Mouse (Mus musculus): ENCODE measurements around the gene Car11. TPM values are rescaled to one million over a fixed set of nuclear protein-coding genes. Genes with fewer than 3 reads are reported as not detected.

Gene Car11
- polyA plus RNA-seq, 1 experiment: 3.6 TPM

DNA sequence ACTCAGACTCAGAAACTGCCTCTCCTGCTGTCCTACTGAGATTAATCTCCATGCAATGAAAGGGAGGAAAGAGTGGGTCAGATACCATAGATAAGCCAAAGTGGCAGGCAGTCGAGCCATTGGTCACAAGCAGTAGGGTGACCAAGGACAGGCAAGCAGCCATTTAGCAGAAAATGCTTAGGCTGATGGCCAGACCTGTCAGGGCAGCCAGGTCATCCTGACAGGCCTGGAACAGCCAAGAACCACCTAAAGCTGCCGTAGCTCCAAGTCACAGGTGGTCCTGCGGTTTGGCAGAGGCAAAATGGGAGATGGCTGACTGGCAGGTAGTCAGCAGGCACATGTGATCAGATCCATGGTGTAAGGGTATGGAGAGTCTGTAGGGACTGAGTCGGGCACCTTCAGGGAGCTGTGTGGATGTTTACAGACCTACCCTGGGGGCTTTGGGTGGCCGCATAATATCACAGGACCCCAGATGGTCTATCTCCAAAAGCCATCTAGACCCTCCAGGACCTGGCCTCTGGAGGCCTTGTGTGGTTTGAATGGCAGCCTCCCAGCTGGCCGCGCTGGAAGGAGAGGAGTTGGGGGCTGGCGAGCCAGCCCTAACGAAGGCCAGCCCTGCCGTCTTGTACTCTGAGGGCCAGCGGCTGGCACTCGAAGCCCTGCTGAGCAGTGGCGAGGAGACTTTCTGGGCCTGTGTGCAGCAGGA is 22.2 kb downstream of the Car11 start:
- Histone ChIP-seq H3K79me2 (ENCODE audit: control insufficient read depth, insufficient read depth) (peaks cover 22% of the 10 kb centered on the region), H3K36me3 (ENCODE audit: control insufficient read depth, insufficient read depth) (no peaks in the 10 kb centered on the region), H3K27me3 (ENCODE audit: control insufficient read depth, insufficient read depth, insufficient read length) (no peaks in the 10 kb centered on the region), H3ac (ENCODE audit: control insufficient read depth, insufficient read length) (no peak overlapping the region), H3K4me2 (ENCODE audit: low read depth) (no peak overlapping the region), H3K4me3 (no peak overlapping the region)
- TF ChIP-seq E2F4 (IDR thresholded peaks at IDR 0.05; ENCODE audit: insufficient read depth) (no peak), MYOG (IDR thresholded peaks at IDR 0.05; ENCODE audit: control insufficient read depth in 1 of 3, insufficient read depth in 1 of 3, insufficient read length in 2 of 3, low read depth in 2 of 3) (no peak), POLR2A (IDR thresholded peaks at IDR 0.05; ENCODE audit: insufficient read length, low read depth) (peak; percentile 33), POLR2AphosphoS2 (IDR thresholded peaks at IDR 0.05; ENCODE audit: insufficient read length, low read depth) (peak; percentile 74), CEBPB (IDR thresholded peaks at IDR 0.05; ENCODE audit: insufficient read depth, poor library complexity, severe bottlenecking) (no peak), TCF3 (IDR thresholded peaks at IDR 0.05; ENCODE audit: insufficient read length, low read depth) (no peak), MYOD1 (IDR thresholded peaks at IDR 0.05; ENCODE audit: control insufficient read depth in 1 of 3, insufficient read length in 2 of 3, low read depth in 2 of 3) (no peak)

DNA sequence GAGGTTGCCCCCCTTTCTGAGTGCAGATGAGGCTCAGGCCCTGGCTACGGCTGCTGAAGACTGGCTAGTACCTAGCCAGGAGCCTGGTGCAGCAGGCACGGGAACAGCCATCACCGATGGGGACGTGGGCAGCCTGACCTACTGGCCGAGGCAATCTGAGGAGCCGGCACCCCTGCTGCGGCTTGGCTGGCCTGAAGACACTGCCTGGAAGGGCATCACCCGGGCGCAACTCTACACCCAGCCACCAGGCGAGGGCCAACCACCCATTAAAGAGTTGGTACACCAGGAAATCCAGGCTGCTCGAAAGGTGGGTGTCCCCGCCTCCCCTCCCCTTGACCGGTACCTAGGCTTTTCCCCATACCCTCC is 22.7 kb downstream of the Car11 start:
- H3K4me2 ChIP-seq (ENCODE audit: low read depth): no peak overlapping the region
- H3ac ChIP-seq (ENCODE audit: control insufficient read depth, insufficient read length): no peak overlapping the region
- H3K4me3 ChIP-seq: no peak overlapping the region
- peaks cover 17% of the 10 kb centered on the region for H3K79me2 ChIP-seq (ENCODE audit: control insufficient read depth, insufficient read depth)
- H3K36me3 ChIP-seq (ENCODE audit: control insufficient read depth, insufficient read depth): no peaks in the 10 kb centered on the region
- H3K27me3 ChIP-seq (ENCODE audit: control insufficient read depth, insufficient read depth, insufficient read length): no peaks in the 10 kb centered on the region
- TF ChIP-seq POLR2AphosphoS2 (IDR thresholded peaks at IDR 0.05; ENCODE audit: insufficient read length, low read depth) (peak; percentile 23), TCF12 (IDR thresholded peaks at IDR 0.05; ENCODE audit: insufficient read depth, poor library complexity, severe bottlenecking) (no peak), USF1 (IDR thresholded peaks at IDR 0.05; ENCODE audit: low read depth) (no peak), CEBPB (IDR thresholded peaks at IDR 0.05; ENCODE audit: insufficient read depth, poor library complexity, severe bottlenecking) (no peak)

DNA sequence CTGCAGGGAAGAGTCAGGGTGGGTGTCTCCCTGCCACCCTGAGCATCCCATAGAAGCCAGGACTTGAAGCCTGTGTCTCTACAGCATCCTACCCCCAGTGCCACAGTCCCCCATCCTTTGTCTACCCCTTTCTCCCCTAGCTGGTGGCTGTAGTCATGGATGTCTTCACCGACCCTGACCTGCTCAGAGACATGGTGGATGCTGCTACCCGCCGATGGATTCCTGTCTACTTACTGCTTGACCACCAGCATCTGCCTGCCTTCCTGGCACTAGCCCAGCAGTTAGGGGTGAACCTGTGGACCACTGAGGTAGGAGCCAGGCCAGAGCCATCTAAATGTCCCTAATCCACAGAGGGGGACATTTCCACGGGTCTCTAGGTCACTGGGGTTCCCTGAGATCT is 23.7 kb downstream of the Car11 start:
- peaks cover 12% of the 10 kb centered on the region for H3K79me2 ChIP-seq (ENCODE audit: control insufficient read depth, insufficient read depth)
- no peak overlapping the region for H3ac ChIP-seq (ENCODE audit: control insufficient read depth, insufficient read length)
- H3K36me3 ChIP-seq (ENCODE audit: control insufficient read depth, insufficient read depth): no peaks in the 10 kb centered on the region
- no peaks in the 10 kb centered on the region for H3K27me3 ChIP-seq (ENCODE audit: control insufficient read depth, insufficient read depth, insufficient read length)
- no peak overlapping the region for H3K4me2 ChIP-seq (ENCODE audit: low read depth)
- TF ChIP-seq MAX (IDR thresholded peaks at IDR 0.05; ENCODE audit: low read depth) (no peak), MYOG (IDR thresholded peaks at IDR 0.05; ENCODE audit: control insufficient read depth in 1 of 3, insufficient read depth in 1 of 3, insufficient read length in 2 of 3, low read depth in 2 of 3) (no peak), POLR2A (IDR thresholded peaks at IDR 0.05; ENCODE audit: insufficient read length, low read depth) (no peak), E2F4 (IDR thresholded peaks at IDR 0.05; ENCODE audit: insufficient read depth) (no peak), TCF3 (IDR thresholded peaks at IDR 0.05; ENCODE audit: insufficient read length, low read depth) (no peak), POLR2AphosphoS2 (IDR thresholded peaks at IDR 0.05; ENCODE audit: insufficient read length, low read depth) (no peak)
- no peak overlapping the region for H3K4me3 ChIP-seq

DNA sequence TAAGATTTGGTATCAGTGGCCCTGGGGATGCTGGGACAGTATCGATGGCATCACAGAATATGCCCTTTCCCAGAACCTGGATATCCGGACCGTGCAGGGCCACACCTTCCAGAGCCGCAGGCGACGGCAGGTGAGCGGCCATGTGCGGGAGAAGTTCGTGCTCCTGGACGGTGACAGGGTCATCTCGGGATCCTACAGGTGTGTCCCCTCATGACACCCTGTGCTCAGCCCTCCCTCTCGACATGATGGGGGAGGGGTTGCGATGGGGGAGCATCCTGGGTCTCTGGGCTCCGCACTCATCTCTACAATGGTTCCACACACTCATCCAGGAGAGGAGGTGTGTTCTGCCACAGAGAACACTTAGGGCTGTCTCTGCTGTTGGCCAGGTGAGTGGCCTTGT is 24.1 kb downstream of the Car11 start:
- Histone ChIP-seq H3ac (ENCODE audit: control insufficient read depth, insufficient read length) (no peak overlapping the region), H3K79me2 (ENCODE audit: control insufficient read depth, insufficient read depth) (peaks cover 7% of the 10 kb centered on the region), H3K36me3 (ENCODE audit: control insufficient read depth, insufficient read depth) (no peaks in the 10 kb centered on the region), H3K27me3 (ENCODE audit: control insufficient read depth, insufficient read depth, insufficient read length) (no peaks in the 10 kb centered on the region), H3K4me2 (ENCODE audit: low read depth) (no peak overlapping the region), H3K4me3 (no peak overlapping the region)
- TF ChIP-seq MAX (IDR thresholded peaks at IDR 0.05; ENCODE audit: low read depth): no peak
- no peak for TF ChIP-seq CEBPB (IDR thresholded peaks at IDR 0.05; ENCODE audit: insufficient read depth, poor library complexity, severe bottlenecking)
- no peak for TF ChIP-seq SRF (IDR thresholded peaks at IDR 0.05; ENCODE audit: control insufficient read depth, insufficient read length, low read depth)
- TF ChIP-seq USF1 (IDR thresholded peaks at IDR 0.05; ENCODE audit: low read depth): no peak
- no peak for TF ChIP-seq TCF12 (IDR thresholded peaks at IDR 0.05; ENCODE audit: insufficient read depth, poor library complexity, severe bottlenecking)
- no peak for TF ChIP-seq MYOG (IDR thresholded peaks at IDR 0.05; ENCODE audit: control insufficient read depth in 1 of 3, insufficient read depth in 1 of 3, insufficient read length in 2 of 3, low read depth in 2 of 3)
- TF ChIP-seq REST (IDR thresholded peaks at IDR 0.05; ENCODE audit: insufficient read depth, insufficient read length): no peak

DNA sequence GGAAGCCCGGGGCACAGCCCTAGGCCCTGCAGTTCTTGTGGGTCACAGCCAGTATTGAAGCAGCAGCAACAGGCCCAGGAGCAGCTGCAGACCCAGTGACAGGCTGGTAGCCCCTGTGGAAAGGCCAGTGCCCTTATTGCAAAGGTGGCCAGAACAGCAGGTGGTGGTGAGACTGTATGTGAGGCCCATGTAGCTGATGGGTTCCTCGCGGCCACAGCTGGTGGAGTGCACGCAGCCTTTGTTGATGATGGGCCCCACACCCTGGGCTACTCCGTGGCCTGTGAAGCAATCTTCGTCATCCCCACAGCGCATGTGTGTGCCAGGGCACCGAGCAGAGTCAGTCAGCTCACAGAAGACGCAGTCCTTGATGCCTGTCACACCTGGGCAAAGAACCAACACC is 25.5 kb downstream of the Car11 start:
- Histone ChIP-seq H3ac (ENCODE audit: control insufficient read depth, insufficient read length) (no peak overlapping the region), H3K4me2 (ENCODE audit: low read depth) (no peak overlapping the region), H3K36me3 (ENCODE audit: control insufficient read depth, insufficient read depth) (no peaks in the 10 kb centered on the region), H3K27me3 (ENCODE audit: control insufficient read depth, insufficient read depth, insufficient read length) (no peaks in the 10 kb centered on the region), H3K4me3 (no peak overlapping the region), H3K79me2 (ENCODE audit: control insufficient read depth, insufficient read depth) (no peaks in the 10 kb centered on the region)
- no peak for TF ChIP-seq MAX (IDR thresholded peaks at IDR 0.05; ENCODE audit: low read depth)
- TF ChIP-seq REST (IDR thresholded peaks at IDR 0.05; ENCODE audit: insufficient read depth, insufficient read length): no peak
- TF ChIP-seq POLR2AphosphoS2 (IDR thresholded peaks at IDR 0.05; ENCODE audit: insufficient read length, low read depth): no peak
- no peak for TF ChIP-seq POLR2A (IDR thresholded peaks at IDR 0.05; ENCODE audit: insufficient read length, low read depth)
- TF ChIP-seq USF1 (IDR thresholded peaks at IDR 0.05; ENCODE audit: low read depth): no peak
- TF ChIP-seq TCF3 (IDR thresholded peaks at IDR 0.05; ENCODE audit: insufficient read length, low read depth): no peak
- no peak for TF ChIP-seq SRF (IDR thresholded peaks at IDR 0.05; ENCODE audit: control insufficient read depth, insufficient read length, low read depth)
- no peak for TF ChIP-seq TCF12 (IDR thresholded peaks at IDR 0.05; ENCODE audit: insufficient read depth, poor library complexity, severe bottlenecking)
